Mouse (Mus musculus): ENCODE results near the gene Mical3. TPM values are rescaled to one million over a fixed set of nuclear protein-coding genes. Genes with fewer than 3 reads are reported as not detected.

Mical3 gene
- polyA plus RNA-seq, 1 experiment: 67.4 TPM

DNA sequence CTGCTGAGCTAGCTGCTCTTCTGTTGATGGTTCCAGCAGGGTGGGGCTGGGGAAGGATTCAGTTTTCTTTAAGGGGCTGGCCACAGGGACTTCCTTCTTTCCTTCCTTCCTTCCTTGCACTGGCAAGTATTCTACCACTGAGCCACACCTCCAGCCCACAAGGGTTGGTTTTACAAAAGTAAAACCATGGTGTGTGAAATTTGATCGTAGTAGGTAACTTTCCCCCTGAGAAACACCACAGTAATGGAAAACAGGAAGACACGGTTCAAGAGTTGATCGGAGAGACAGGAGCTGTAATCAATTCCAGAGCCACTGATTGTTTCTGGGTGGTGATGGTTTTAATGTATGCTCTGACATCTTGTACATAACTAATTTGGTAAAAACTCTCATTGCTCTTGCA is 18.6 kb upstream of the Mical3 start:
- Histone ChIP-seq H3K27ac (ENCODE audit: insufficient read depth, low read length) (no peak overlapping the region), H3K4me3 (ENCODE audit: insufficient read depth, low read length) (no peak overlapping the region), H3K4me1 (ENCODE audit: control insufficient read depth, insufficient read depth, low read length) (peaks cover 3% of the 10 kb centered on the region)
- TF ChIP-seq POLR2A (IDR thresholded peaks at IDR 0.05; ENCODE audit: extremely low read depth, insufficient read depth, low read length) (no peak), CTCF (IDR thresholded peaks at IDR 0.05; ENCODE audit: extremely low read depth, insufficient read depth, low read length) (no peak)

DNA sequence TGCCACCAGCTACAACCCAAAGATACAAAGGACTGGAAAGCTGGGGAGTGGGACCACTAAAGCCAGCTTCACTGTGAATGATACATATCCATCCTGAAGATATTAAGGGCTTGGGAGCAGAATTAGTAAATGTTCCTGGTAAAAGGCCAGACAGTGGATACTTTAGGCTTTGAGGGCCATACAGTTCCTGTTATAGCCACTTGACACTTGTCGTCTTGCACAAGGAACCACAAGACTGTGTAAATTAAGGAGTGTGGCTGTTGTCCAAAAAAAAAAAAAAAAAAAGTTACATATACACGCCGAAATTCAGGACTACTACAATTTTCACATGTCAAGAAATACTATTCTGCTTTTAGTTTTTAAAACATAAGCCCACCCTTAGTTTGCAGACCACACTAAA is 17.6 kb upstream of the Mical3 start:
- peaks cover 3% of the 10 kb centered on the region for H3K4me1 ChIP-seq (ENCODE audit: control insufficient read depth, insufficient read depth, low read length)
- H3K27ac ChIP-seq (ENCODE audit: insufficient read depth, low read length): no peak overlapping the region
- TF ChIP-seq CTCF (IDR thresholded peaks at IDR 0.05; ENCODE audit: extremely low read depth, insufficient read depth, low read length) (no peak), POLR2A (IDR thresholded peaks at IDR 0.05; ENCODE audit: extremely low read depth, insufficient read depth, low read length) (no peak)
- H3K4me3 ChIP-seq (ENCODE audit: insufficient read depth, low read length): no peak overlapping the region

DNA sequence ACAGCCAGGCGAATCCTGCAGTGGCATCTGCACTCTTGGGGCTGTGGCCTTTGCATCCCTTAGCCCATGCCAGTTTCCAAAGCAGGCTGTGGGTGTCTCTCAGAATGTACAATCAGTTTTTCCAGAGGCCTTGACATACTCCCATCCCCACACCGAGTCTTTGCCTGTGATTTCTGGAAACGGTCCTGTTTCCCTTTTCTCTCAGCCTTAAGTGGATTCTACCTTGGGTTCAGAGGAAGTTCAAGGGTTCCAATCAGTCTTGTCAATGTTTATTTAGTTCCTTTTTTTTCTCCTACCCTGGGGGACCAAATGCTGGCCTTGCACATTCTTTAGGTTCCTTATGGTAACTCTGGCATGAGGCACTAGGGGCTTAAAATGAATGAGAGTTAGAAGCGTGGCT is 16.0 kb upstream of the Mical3 start:
- Histone ChIP-seq H3K4me1 (ENCODE audit: control insufficient read depth, insufficient read depth, low read length) (peaks cover 3% of the 10 kb centered on the region), H3K27ac (ENCODE audit: insufficient read depth, low read length) (no peak overlapping the region), H3K4me3 (ENCODE audit: insufficient read depth, low read length) (no peak overlapping the region)
- TF ChIP-seq CTCF (IDR thresholded peaks at IDR 0.05; ENCODE audit: extremely low read depth, insufficient read depth, low read length) (no peak), POLR2A (IDR thresholded peaks at IDR 0.05; ENCODE audit: extremely low read depth, insufficient read depth, low read length) (no peak)

DNA sequence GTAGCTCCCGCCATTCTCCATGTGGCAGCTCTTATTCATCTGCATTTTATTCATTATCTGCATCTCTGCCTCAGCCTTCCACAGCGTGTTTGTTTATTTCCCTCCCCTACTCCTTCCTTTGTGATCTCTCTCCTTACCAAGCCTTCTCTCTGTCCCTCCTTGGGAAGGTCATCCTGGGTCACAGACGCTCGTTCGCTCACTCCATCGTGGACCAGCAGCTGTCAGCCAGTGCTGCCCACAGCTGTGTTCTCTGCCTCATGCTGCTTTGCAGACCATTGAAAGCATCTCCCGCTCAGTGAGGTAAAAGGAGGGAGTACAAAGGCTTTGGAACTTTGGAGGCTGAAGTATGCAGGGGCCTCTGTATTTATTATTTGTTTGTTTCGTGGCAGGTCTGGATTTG is 15.1 kb upstream of the Mical3 start:
- TF ChIP-seq CTCF (IDR thresholded peaks at IDR 0.05; ENCODE audit: extremely low read depth, insufficient read depth, low read length) (no peak), POLR2A (IDR thresholded peaks at IDR 0.05; ENCODE audit: extremely low read depth, insufficient read depth, low read length) (no peak)
- H3K27ac ChIP-seq (ENCODE audit: insufficient read depth, low read length): no peak overlapping the region
- H3K4me1 ChIP-seq (ENCODE audit: control insufficient read depth, insufficient read depth, low read length): peaks cover 3% of the 10 kb centered on the region
- H3K4me3 ChIP-seq (ENCODE audit: insufficient read depth, low read length): no peak overlapping the region

DNA sequence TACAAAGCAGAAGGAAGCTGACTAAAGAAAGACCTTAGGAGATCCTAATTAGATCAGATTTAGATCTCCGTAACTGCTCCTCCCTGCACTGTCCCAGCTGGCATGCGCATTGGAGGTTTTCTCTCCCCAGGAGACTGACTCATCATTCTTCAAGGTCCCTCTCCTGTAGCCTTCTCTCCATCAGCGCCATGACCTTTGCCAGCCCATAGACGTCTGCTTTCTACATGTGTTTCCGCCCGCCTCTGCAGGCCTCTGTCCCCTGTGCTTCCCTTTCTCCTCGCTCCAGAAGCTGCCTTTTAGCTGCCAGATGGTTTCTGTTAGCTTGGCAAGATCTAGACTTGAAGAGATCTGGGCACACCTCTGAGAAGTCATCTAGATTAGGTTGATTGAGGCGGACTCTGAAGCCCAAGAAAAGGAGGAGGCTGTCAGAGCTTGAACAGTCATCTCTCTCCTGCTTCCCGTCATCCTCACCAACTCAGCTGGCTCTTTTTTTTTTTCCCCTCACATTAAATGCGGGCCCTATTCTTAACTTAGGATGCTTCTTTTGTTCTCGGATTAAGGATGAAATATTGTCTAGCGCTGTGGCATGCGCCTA is 14.3 kb upstream of the Mical3 start:
- no peak overlapping the region for H3K4me3 ChIP-seq (ENCODE audit: insufficient read depth, low read length)
- peaks cover 3% of the 10 kb centered on the region for H3K4me1 ChIP-seq (ENCODE audit: control insufficient read depth, insufficient read depth, low read length)
- TF ChIP-seq CTCF (IDR thresholded peaks at IDR 0.05; ENCODE audit: extremely low read depth, insufficient read depth, low read length) (no peak), POLR2A (IDR thresholded peaks at IDR 0.05; ENCODE audit: extremely low read depth, insufficient read depth, low read length) (no peak)
- no peak overlapping the region for H3K27ac ChIP-seq (ENCODE audit: insufficient read depth, low read length)

DNA sequence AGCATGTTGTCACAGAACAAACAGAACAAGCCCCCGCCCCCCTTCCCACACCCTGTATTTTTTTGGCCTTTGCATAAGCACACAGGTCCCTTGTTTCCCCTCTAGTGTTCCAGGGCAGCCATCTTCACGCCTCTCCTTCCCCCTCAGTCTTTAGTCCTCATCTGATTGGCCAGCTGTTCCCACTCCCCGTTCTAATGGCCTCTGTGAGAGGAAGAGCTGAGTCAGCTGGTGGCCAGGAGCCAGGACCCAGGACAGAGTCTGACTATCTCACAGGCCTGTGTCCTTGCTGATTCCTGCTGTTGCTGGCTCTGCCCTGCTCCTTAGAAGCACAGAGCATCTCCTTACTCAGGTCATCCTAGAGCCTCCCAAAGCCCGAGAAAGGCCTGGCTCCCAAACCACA is 13.3 kb upstream of the Mical3 start:
- TF ChIP-seq POLR2A (IDR thresholded peaks at IDR 0.05; ENCODE audit: extremely low read depth, insufficient read depth, low read length) (no peak), CTCF (IDR thresholded peaks at IDR 0.05; ENCODE audit: extremely low read depth, insufficient read depth, low read length) (no peak)
- H3K4me3 ChIP-seq (ENCODE audit: insufficient read depth, low read length): no peak overlapping the region
- no peak overlapping the region for H3K27ac ChIP-seq (ENCODE audit: insufficient read depth, low read length)
- H3K4me1 ChIP-seq (ENCODE audit: control insufficient read depth, insufficient read depth, low read length): peaks cover 3% of the 10 kb centered on the region

DNA sequence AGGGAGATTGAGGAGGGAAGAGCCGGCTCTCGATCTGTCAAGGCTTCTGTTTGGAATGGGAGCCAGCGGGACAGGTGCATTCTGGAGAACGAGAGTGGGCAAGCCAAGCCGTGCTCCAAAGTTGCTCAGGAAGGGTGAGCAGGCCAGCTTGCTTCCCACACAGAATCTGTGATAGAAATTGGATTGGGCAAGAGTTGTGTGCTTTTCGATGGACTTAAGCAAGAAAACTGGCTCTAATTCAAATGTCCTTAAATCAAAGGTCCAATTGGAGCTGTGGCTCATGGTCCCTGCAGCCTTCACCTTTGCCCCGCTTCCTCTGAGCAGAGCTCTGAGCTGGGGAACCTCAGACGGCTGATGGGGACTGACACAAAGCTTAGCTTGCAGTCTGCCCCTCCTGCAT is 12.6 kb upstream of the Mical3 start:
- H3K4me1 ChIP-seq (ENCODE audit: control insufficient read depth, insufficient read depth, low read length): peaks cover 3% of the 10 kb centered on the region
- TF ChIP-seq CTCF (IDR thresholded peaks at IDR 0.05; ENCODE audit: extremely low read depth, insufficient read depth, low read length) (no peak), POLR2A (IDR thresholded peaks at IDR 0.05; ENCODE audit: extremely low read depth, insufficient read depth, low read length) (no peak)

DNA sequence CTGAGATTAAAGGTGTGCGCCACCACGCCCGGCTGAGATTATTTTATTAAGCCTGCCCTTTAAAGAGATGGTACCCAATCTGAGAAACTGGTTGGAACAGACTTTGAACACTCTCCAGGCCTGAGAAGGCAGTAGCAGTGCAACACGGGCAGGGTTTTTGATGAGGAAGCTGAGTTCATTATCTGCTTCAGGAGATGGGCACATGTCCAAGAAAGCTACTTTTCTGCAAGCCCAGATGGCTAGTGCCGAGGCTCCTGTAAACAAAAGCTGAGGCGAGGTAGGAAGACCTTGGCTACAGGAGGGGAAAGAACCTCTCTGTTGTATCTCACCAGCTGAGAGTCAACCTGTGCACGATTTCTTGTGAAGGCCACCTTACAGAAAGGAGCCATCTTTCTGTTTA is 11.5 kb upstream of the Mical3 start:
- Histone ChIP-seq H3K27ac (ENCODE audit: insufficient read depth, low read length) (no peak overlapping the region), H3K4me3 (ENCODE audit: insufficient read depth, low read length) (no peak overlapping the region), H3K4me1 (ENCODE audit: control insufficient read depth, insufficient read depth, low read length) (peaks cover 3% of the 10 kb centered on the region)
- TF ChIP-seq POLR2A (IDR thresholded peaks at IDR 0.05; ENCODE audit: extremely low read depth, insufficient read depth, low read length): no peak
- TF ChIP-seq CTCF (IDR thresholded peaks at IDR 0.05; ENCODE audit: extremely low read depth, insufficient read depth, low read length): no peak

More for the DNA sequence above, 12.6 kb upstream of the Mical3 start:
- Histone ChIP-seq H3K4me3 (ENCODE audit: insufficient read depth, low read length) (no peak overlapping the region), H3K27ac (ENCODE audit: insufficient read depth, low read length) (no peak overlapping the region)

DNA sequence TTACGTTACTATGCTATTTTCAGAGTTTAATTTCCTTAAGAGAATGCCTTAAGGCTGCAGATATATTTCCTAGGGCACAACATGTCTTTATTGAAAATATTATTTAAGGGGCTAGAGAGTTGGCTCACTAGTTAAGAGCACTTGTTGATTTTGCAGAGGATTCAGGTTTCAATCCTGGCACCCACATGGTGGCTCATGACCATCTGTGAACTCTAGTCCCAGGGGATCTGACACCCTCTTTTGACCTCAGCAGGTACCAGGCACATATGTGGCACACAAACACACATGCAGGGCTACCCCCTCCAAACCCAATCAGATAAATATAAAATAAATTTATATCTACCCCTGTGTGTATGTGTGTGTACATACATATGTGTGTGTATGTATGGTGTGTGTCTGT is 8.5 kb upstream of the Mical3 start:
- Histone ChIP-seq H3K4me3 (ENCODE audit: insufficient read depth, low read length) (no peak overlapping the region), H3K4me1 (ENCODE audit: control insufficient read depth, insufficient read depth, low read length) (no peaks in the 10 kb centered on the region; the same call in 1 of the 2 replicates), H3K27ac (ENCODE audit: insufficient read depth, low read length) (no peak overlapping the region)
- TF ChIP-seq CTCF (IDR thresholded peaks at IDR 0.05; ENCODE audit: extremely low read depth, insufficient read depth, low read length): no peak
- no peak for TF ChIP-seq POLR2A (IDR thresholded peaks at IDR 0.05; ENCODE audit: extremely low read depth, insufficient read depth, low read length)

DNA sequence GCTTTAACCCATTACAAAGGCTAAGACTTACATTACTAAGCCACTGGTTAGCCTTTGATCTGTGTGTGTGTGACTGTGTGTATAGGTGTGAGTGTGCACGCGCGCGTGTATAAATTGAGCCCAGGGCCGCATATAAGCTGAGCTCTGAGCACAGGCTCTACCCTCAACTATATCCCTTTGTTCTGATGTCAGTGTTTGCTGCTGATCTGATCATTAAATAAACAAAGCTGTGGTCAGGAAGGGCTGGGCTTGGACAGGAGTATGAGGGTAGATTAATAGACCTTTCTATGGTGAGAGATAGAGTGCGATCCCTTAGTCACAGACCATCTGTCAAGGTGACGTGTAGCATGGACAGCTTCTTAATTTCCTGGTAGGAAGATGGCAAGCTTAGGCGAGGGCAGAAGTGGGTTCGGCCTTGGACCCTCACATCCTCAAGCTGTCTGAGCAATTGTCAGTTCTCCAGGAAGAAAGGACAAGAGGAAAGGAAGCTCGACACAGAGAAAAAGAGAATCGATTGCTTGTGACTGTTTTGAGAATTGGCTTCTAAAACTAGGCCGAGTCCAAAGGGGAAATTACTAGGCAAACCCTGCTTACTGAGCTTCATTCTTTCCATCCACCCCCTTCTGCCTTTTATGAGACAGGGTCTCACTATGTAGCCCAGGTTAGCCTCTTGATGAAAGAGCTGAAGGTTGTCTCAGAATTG is 7.7 kb upstream of the Mical3 start:
- H3K4me3 ChIP-seq (ENCODE audit: insufficient read depth, low read length): no peak overlapping the region
- no peak for TF ChIP-seq POLR2A (IDR thresholded peaks at IDR 0.05; ENCODE audit: extremely low read depth, insufficient read depth, low read length)
- H3K27ac ChIP-seq (ENCODE audit: insufficient read depth, low read length): no peak overlapping the region
- H3K4me1 ChIP-seq (ENCODE audit: control insufficient read depth, insufficient read depth, low read length): no peaks in the 10 kb centered on the region

All from cortical plate, adult 2 months (tissue).